Mouse (Mus musculus) E14TG2a.4 (cell line): ENCODE data around the gene Aadat.

Source experiments
- CTCF ChIP-seq: conservative IDR thresholded peaks from 2 replicates; pipeline ENCODE4 v1.5.1; 2014; ENCODE audit warnings: low read length
- POU5F1 ChIP-seq: IDR thresholded peaks from 2 replicates; pipeline ENCODE4 v1.6.1; 2014; ENCODE audit warnings: low read length, borderline replicate concordance

GRCm38 (mm10) chr8:60505653-60506521 lies at the start of gene Aadat:
- TF ChIP-seq CTCF (peak; percentile 85), POU5F1 (no peak)
